Mouse (Mus musculus) gastrocnemius, adult 2 months (tissue): ENCODE results near the gene Tmf1. TPM values are rescaled to one million over a fixed set of nuclear protein-coding genes. Genes with fewer than 3 reads are reported as not detected.

Source experiments
- DNase-seq: peaks from one replicate; pipeline ENCODE4 v3.0.0; 2022
- H3K27ac ChIP-seq: fragments of 200-600 bp; 2 replicates; pipeline ENCODE4 v1.8.1; 2022; ENCODE audit warnings: mild to moderate bottlenecking
- H3K4me3 ChIP-seq: fragments of 200-600 bp; 2 replicates; pipeline ENCODE4 v1.8.1; 2022; ENCODE audit warnings: mild to moderate bottlenecking, moderate library complexity
- CTCF ChIP-seq: fragments of 200-600 bp; IDR thresholded peaks from 2 replicates; pipeline ENCODE4 v1.8.1; 2022; ENCODE audit warnings: antibody characterized with exemption, mild to moderate bottlenecking, moderate library complexity
- intact Hi-C: fragments of 180-260 bp; cut with DNase I; formaldehyde crosslinking; loops from one replicate; pipeline ENCODE4 v1.15.1; 2025
- total RNA-seq, 2 experiments: library from RNA; stranded (reverse); gene quantifications; 2 replicates each; pipeline ENCODE4 v1.2.3; 2021

The Tmf1 gene
- total RNA-seq, 2 experiments from 2014 or later: 46.7 to 50.5 TPM

- no peak for DNase-seq
- TF ChIP-seq CTCF: no peak
- intact Hi-C loops: no loop called here
- Histone ChIP-seq H3K4me3 (no peak overlapping the region), H3K27ac (no peak overlapping the region)
Observed at GRCm38 (mm10) chr6:97124336-97125010, 54.4 kb downstream of the Tmf1 start.

GRCm38 (mm10) chr6:97120922-97121321 is 58.0 kb downstream of the Tmf1 start:
- no peak for TF ChIP-seq CTCF
- H3K4me3 ChIP-seq: no peak overlapping the region
- no peak for DNase-seq
- H3K27ac ChIP-seq: no peak overlapping the region
- intact Hi-C loops: no loop called here

GRCm38 (mm10) chr6:97118327-97118726 is 60.6 kb downstream of the Tmf1 start:
- Histone ChIP-seq H3K4me3 (no peak overlapping the region), H3K27ac (no peak overlapping the region)
- intact Hi-C loops: no loop called here
- TF ChIP-seq CTCF: no peak
- no peak for DNase-seq

GRCm38 (mm10) chr6:97116896-97117295 is 62.0 kb downstream of the Tmf1 start:
- intact Hi-C loops: no loop called here
- no peak for TF ChIP-seq CTCF
- Histone ChIP-seq H3K4me3 (no peak overlapping the region), H3K27ac (no peak overlapping the region)
- DNase-seq: no peak

GRCm38 (mm10) chr6:97114821-97115220 is 64.1 kb downstream of the Tmf1 start:
- intact Hi-C loops: no loop called here

GRCm38 (mm10) chr6:97112177-97112576 is 66.7 kb downstream of the Tmf1 start:
- no peak overlapping the region for H3K4me3 ChIP-seq
- TF ChIP-seq CTCF: no peak
- no peak overlapping the region for H3K27ac ChIP-seq
- intact Hi-C loops: no loop called here
- no peak for DNase-seq

More at GRCm38 (mm10) chr6:97114821-97115220, 64.1 kb downstream of the Tmf1 start:
- DNase-seq: no peak
- H3K4me3 ChIP-seq: no peak overlapping the region
- H3K27ac ChIP-seq: no peak overlapping the region
- TF ChIP-seq CTCF: no peak; the same call in 1 of the 2 replicates

- DNase-seq: peak; percentile 31
- TF ChIP-seq CTCF: peak; percentile 82
- intact Hi-C loops: loop anchor here (10.0 kb wide), 1 partner anchor 82 kb away; no protein-coding TSS in a partner anchor
Observed at GRCm38 (mm10) chr6:97106777-97107176, 72.1 kb downstream of the Tmf1 start.

GRCm38 (mm10) chr6:97106106-97106505 is 72.8 kb downstream of the Tmf1 start:
- intact Hi-C loops: loop anchor here (10.0 kb wide), 1 partner anchor 81 kb away; no protein-coding TSS in a partner anchor
- Histone ChIP-seq H3K27ac (no peak overlapping the region), H3K4me3 (no peak overlapping the region)
- DNase-seq: no peak
- TF ChIP-seq CTCF: no peak

More at GRCm38 (mm10) chr6:97106777-97107176, 72.1 kb downstream of the Tmf1 start:
- Histone ChIP-seq H3K4me3 (no peak overlapping the region), H3K27ac (no peak overlapping the region)

- intact Hi-C loops: loop anchor here (10.0 kb wide), 1 partner anchor 80 kb away; no protein-coding TSS in a partner anchor
- peak; percentile 42 for TF ChIP-seq CTCF
- no peak for DNase-seq
- Histone ChIP-seq H3K27ac (no peak overlapping the region), H3K4me3 (no peak overlapping the region)
Observed at GRCm38 (mm10) chr6:97104264-97104852, 74.6 kb downstream of the Tmf1 start.

Other genes with a start within 250 kb of the Tmf1 start
- gene Fam19a4, start 118.7 kb downstream of the Tmf1 start, total RNA-seq: under 1 TPM; 0.20 to 0.31 TPM
- 1 to 10 TPM; 4.2 to 5.4 TPM for gene Eogt, start 29.9 kb downstream of the Tmf1 start, total RNA-seq
- 10 to 100 TPM; 32.7 to 43.1 TPM for gene Uba3, start 26.5 kb upstream of the Tmf1 start, total RNA-seq
- gene Arl6ip5, start 31.6 kb upstream of the Tmf1 start, total RNA-seq: 100 to 1,000 TPM; 117 to 173 TPM
- 100 to 1,000 TPM in 1 of 2 experiments, 10 to 100 TPM in 1; 95.4 to 186 TPM for gene Lmod3, start 73.6 kb upstream of the Tmf1 start, total RNA-seq